Mouse (Mus musculus) small intestine, adult 2 months (tissue): ENCODE data around the gene Slc35b2. TPM values are rescaled to one million over a fixed set of nuclear protein-coding genes. Genes with fewer than 3 reads are reported as not detected.

Experiments used
- H3K27ac ChIP-seq: fragments of 200-500 bp; 2 replicates; pipeline ENCODE4 v1.5.1; 2012; ENCODE audit warnings: low read depth, low read length, control low read depth, inconsistent platforms; ENCODE audit not compliant: insufficient read depth
- H3K27me3 ChIP-seq: fragments of 200-500 bp; 2 replicates; pipeline ENCODE4 v1.6.1; 2012; ENCODE audit warnings: mild to moderate bottlenecking, moderate library complexity, low read length, inconsistent platforms; ENCODE audit not compliant: control insufficient read depth, insufficient read depth
- H3K36me3 ChIP-seq: fragments of 200-500 bp; 2 replicates; pipeline ENCODE4 v1.6.1; 2012; ENCODE audit warnings: mild to moderate bottlenecking, low read length, control low read depth, inconsistent platforms; ENCODE audit not compliant: control insufficient read depth, insufficient read depth
- H3K4me1 ChIP-seq: fragments of 200-500 bp; 2 replicates; pipeline ENCODE4 v1.6.1; 2012; ENCODE audit warnings: low read length, inconsistent platforms, mixed read lengths; ENCODE audit not compliant: control insufficient read depth, insufficient read depth, insufficient read length
- H3K4me3 ChIP-seq: fragments of 200-500 bp; 2 replicates; pipeline ENCODE4 v1.5.1; 2012; ENCODE audit warnings: low read depth, mild to moderate bottlenecking, control low read depth, inconsistent platforms, low read length, moderate library complexity
- CTCF ChIP-seq: fragments of 200-500 bp; IDR thresholded peaks from 2 replicates; pipeline ENCODE4 v1.5.1; 2012; ENCODE audit warnings: low read depth, mild to moderate bottlenecking, control low read depth, inconsistent platforms, low read length, moderate library complexity, mixed read lengths; ENCODE audit not compliant: insufficient replicate concordance, insufficient read length; ENCODE audit errors: extremely low read depth
- POLR2A ChIP-seq: fragments of 200-500 bp; IDR thresholded peaks from 2 replicates; pipeline ENCODE4 v1.6.1; 2012; ENCODE audit warnings: low read depth, mild to moderate bottlenecking, control low read depth, inconsistent platforms, low read length, moderate library complexity
- WGBS: fragments of 180-500 bp; shearing (Covaris S2); methylation state at CpG from one replicate; pipeline ENCODE4 v1.1.7; 2018; 5-methylcytosine and 5-hydroxymethylcytosine counted together
- polyA plus RNA-seq: library from polyadenylated mRNA; depleted of rRNA; stranded (reverse); fragments of >200 nt; gene quantifications from 2 replicates; pipeline ENCODE4 v1.2.3, GENCODE M21; 2012

Slc35b2 gene
- polyA plus RNA-seq, 1 experiment = 98.2 TPM

DNA sequence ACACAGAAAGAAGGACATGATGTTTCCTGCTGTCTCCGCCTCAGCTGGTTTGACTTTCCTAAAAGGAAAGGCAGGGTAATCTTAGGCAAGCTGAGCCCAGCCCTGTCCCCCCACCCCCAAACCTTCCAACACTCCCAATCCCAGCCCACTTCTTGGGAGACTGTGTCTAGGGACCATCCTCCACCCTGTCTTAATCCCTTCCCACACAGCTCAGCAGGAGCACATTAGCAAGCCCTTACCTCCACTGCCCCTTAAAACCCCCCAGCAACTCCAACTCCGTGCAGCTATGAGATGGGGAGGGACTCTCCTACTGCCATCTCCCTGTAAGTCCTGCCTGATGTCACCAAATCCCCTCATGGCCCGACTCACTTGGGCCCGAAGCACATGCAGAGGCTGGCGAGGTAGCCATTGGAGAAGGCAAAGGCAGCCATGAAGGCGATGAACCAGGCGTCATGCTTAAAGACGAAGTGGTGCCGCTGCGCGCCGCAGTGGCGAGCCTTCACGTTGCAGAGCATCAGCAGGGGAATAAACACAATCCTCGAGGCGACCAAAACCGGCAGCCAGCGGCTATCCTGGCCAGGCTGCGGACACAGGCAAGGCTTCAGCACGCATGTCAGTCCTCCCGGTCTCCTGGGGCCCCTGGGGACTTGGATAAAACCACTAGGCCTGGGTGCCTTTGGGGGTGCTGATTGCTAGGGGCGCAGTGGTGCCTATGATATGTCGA, 22.2 kb downstream of the Slc35b2 start:
- TF ChIP-seq POLR2A (no peak), CTCF (no peak)
- peak overlapping the region; percentile 61 for H3K27ac ChIP-seq
- H3K36me3 ChIP-seq = peaks cover 3% of the 10 kb centered on the region; the same call in 1 of the 2 replicates
- H3K27me3 ChIP-seq = no peaks in the 10 kb centered on the region
- H3K4me1 ChIP-seq = peaks cover 3% of the 10 kb centered on the region
- no peak overlapping the region for H3K4me3 ChIP-seq
- WGBS = 89% methylated on average over 23 of the region's 23 CpGs

DNA sequence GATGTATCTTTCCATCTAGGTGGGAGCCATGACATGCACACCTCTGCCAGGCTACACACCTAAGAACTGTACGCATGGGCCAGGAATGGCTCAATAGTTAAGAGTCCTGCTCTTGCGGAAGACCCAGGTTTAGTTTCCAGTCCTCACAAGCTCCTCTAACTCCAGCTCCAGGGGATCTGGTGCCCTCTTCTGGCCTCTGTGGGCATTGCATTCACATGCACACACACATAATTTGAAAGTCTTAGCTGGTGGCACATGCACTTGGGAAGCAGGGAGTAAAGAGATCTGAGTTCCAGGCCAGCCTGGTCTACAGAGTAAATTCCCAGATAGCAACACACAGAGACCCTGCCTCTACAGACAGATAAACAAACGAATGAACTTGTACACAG, 22.8 kb downstream of the Slc35b2 start:
- peaks cover 3% of the 10 kb centered on the region; the same call in 1 of the 2 replicates for H3K36me3 ChIP-seq
- peaks cover 3% of the 10 kb centered on the region for H3K4me1 ChIP-seq
- H3K4me3 ChIP-seq = no peak overlapping the region
- WGBS = 96% methylated on average over 3 of the region's 3 CpGs
- peak; percentile 22; the same call in 1 of the 2 replicates for TF ChIP-seq CTCF
- no peak for TF ChIP-seq POLR2A
- H3K27ac ChIP-seq = no peak overlapping the region
- no peaks in the 10 kb centered on the region for H3K27me3 ChIP-seq

- no peak overlapping the region for H3K4me3 ChIP-seq
- H3K27ac ChIP-seq = no peak overlapping the region
These were observed 24.7 kb downstream of the Slc35b2 start for GRCm38 (mm10) chr17:45588370-45588769.

GRCm38 (mm10) chr17:45589236-45589635, 25.6 kb downstream of the Slc35b2 start:
- H3K4me3 ChIP-seq = no peak overlapping the region
- peaks cover 3% of the 10 kb centered on the region; the same call in 1 of the 2 replicates for H3K36me3 ChIP-seq
- no peak overlapping the region for H3K27ac ChIP-seq
- no peaks in the 10 kb centered on the region for H3K27me3 ChIP-seq
- TF ChIP-seq CTCF (no peak), POLR2A (no peak)
- peaks cover 12% of the 10 kb centered on the region for H3K4me1 ChIP-seq
- WGBS = 99% methylated on average over 7 of the region's 7 CpGs

More at GRCm38 (mm10) chr17:45588370-45588769, 24.7 kb downstream of the Slc35b2 start:
- WGBS = 90% methylated on average over 7 of the region's 7 CpGs
- no peaks in the 10 kb centered on the region for H3K27me3 ChIP-seq
- TF ChIP-seq POLR2A = no peak
- no peak for TF ChIP-seq CTCF
- H3K4me1 ChIP-seq = peaks cover 7% of the 10 kb centered on the region
- peaks cover 3% of the 10 kb centered on the region; the same call in 1 of the 2 replicates for H3K36me3 ChIP-seq

DNA sequence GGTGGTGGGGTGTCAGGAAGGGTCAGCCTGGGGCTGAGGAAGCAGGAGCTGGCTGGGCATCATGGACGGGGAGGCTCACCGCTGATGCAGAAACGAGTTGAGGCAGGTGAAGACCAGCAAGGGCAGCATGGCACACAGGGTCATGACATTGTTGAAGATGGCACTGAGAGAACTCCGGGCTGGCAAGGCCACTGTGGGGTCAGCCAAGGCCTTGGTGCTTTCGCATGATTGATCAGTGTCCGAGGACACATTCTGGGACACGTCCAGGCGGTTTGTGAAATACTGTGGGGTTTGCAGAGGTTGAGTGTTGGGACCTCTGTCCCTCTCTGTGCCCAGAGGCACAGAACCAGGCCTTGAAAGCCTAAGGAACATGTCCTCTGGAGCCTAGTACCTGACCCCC, 26.2 kb downstream of the Slc35b2 start:
- no peak overlapping the region for H3K4me3 ChIP-seq
- whole genome bisulfite sequencing = 93% methylated on average over 8 of the region's 8 CpGs
- H3K27ac ChIP-seq = no peak overlapping the region
- H3K4me1 ChIP-seq = peaks cover 9% of the 10 kb centered on the region
- peaks cover 3% of the 10 kb centered on the region; the same call in 1 of the 2 replicates for H3K36me3 ChIP-seq
- no peak for TF ChIP-seq POLR2A
- no peak for TF ChIP-seq CTCF
- no peaks in the 10 kb centered on the region for H3K27me3 ChIP-seq

GRCm38 (mm10) chr17:45590410-45590809, 26.7 kb downstream of the Slc35b2 start:
- H3K27ac ChIP-seq = no peak overlapping the region
- H3K4me3 ChIP-seq = no peak overlapping the region
- H3K27me3 ChIP-seq = no peaks in the 10 kb centered on the region
- peaks cover 3% of the 10 kb centered on the region; the same call in 1 of the 2 replicates for H3K36me3 ChIP-seq
- TF ChIP-seq CTCF (no peak), POLR2A (no peak)
- peaks cover 12% of the 10 kb centered on the region for H3K4me1 ChIP-seq
- 82% methylated on average over 6 of the region's 6 CpGs for WGBS

- H3K27me3 ChIP-seq = no peaks in the 10 kb centered on the region
- H3K4me3 ChIP-seq = 0 out of 2 replicates have a peak overlapping the region, but pooled peaks have one; percentile 10
These were observed 28.3 kb downstream of the Slc35b2 start for GRCm38 (mm10) chr17:45591701-45592605.

More at GRCm38 (mm10) chr17:45591701-45592605, 28.3 kb downstream of the Slc35b2 start:
- WGBS = 58% methylated on average over 16 of the region's 16 CpGs
- Histone ChIP-seq H3K4me1 (peaks cover 18% of the 10 kb centered on the region), H3K27ac (no peak overlapping the region; the same call in none of the 2 replicates), H3K36me3 (0 out of 2 replicates have a peak, but pooled peaks cover 3% of the 10 kb centered on the region)
- TF ChIP-seq CTCF = no peak
- TF ChIP-seq POLR2A = no peak
